In the genomic region with DNA sequence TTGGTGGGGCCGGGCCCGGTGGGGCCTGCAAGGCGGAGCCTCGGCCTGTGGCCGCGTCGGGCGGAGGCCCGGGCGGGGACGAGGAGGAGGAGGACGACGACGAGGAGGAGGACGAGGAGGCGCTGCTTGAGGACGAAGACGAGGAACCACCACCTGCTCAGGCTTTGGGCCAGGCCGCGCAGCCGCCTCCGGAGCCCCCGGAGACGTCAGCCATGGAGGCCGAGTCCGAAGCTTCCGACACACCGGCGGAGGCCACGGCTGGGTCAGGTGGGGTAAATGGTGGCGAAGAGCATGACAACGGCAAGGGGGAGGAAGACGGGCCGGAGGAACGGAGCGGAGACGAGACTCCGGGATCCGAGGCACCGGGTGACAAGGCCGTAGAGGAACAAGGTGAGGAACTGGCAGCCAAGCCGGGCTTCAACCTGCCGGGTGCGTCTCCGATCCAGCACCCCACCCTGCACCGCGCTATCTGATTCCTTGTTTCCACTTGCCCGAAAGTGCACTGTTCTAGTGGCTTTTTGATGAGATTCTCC, we compare ENCODE assay signal across 8 mouse cellular contexts. TPM values are rescaled to one million over a fixed set of nuclear protein-coding genes. Genes with fewer than 3 reads are reported as not detected.
DNase-seq lines count a peak whose midpoint lies in the region; ATAC-seq and TF ChIP-seq lines count a peak whose summit lies in the region.

No protein-coding gene starts in this region.

- peak overlapping the region; percentile 78 for H3K4me2 ChIP-seq in forebrain, embryonic 16.5 days (ENCODE audit: low read length)
- peak overlapping the region; percentile 93 for H3K4me2 ChIP-seq in liver, embryonic 16.5 days (ENCODE audit: low read depth, low read length)

- peak; percentile 36 for DNase-seq in layer of hippocampus, adult 11-12 months (ENCODE audit: low spot score)
- DNase-seq in layer of hippocampus, postnatal 36 days, result no peak
- peak; percentile 36 for DNase-seq in yolk sac, embryonic 10.5 days (ENCODE audit: low spot score)
- no peak for DNase-seq in urinary bladder, postnatal 4 days (ENCODE audit: low spot score in 2 of 2)

- H3K9ac ChIP-seq in forebrain, embryonic 16.5 days (replicated peaks; ENCODE audit: low read depth, low read length), result peak overlapping the region; percentile 93
- H3K9ac ChIP-seq in liver, embryonic 16.5 days (ENCODE audit: low read depth, low read length), result peak overlapping the region; percentile 99

- TF ChIP-seq CTCF in cortical plate, adult 2 months (IDR thresholded peaks at IDR 0.05; ENCODE audit: extremely low read depth, insufficient read depth, low read length), result no peak

- H3K9me3 ChIP-seq in forebrain, embryonic 16.5 days (ENCODE audit: control insufficient read depth, low read length), result no peaks in the 10 kb centered on the region
- H3K9me3 ChIP-seq in liver, embryonic 16.5 days (replicated peaks; ENCODE audit: control insufficient read depth, low read length), result no peaks in the 10 kb centered on the region

- H3K4me1 ChIP-seq in cortical plate, adult 2 months (ENCODE audit: control insufficient read depth, insufficient read depth, low read length), result peaks cover 3% of the 10 kb centered on the region; the same call in 1 of the 2 replicates
- peaks cover 45% of the 10 kb centered on the region for H3K4me1 ChIP-seq in forebrain, embryonic 16.5 days (replicated peaks; ENCODE audit: control insufficient read depth, insufficient read depth, low read length)
- peaks cover 31% of the 10 kb centered on the region for H3K4me1 ChIP-seq in liver, embryonic 16.5 days (ENCODE audit: control insufficient read depth, low read depth, low read length)

- 0% methylated on average over 48 of the region's 48 CpGs for WGBS in forebrain, embryonic 16.5 days
- under 1% methylated on average over 45 of the region's 48 CpGs for WGBS in liver, embryonic 16.5 days (ENCODE audit: insufficient replicate concordance)

- peak overlapping the region; percentile 68 for H3K4me3 ChIP-seq in cortical plate, adult 2 months (ENCODE audit: insufficient read depth, low read length)
- H3K4me3 ChIP-seq in forebrain, embryonic 16.5 days (replicated peaks; ENCODE audit: low read length), result peak overlapping the region; percentile 99
- H3K4me3 ChIP-seq in liver, embryonic 16.5 days (ENCODE audit: low read depth, low read length), result peak overlapping the region; percentile 100

- TF ChIP-seq POLR2A in cortical plate, adult 2 months (IDR thresholded peaks at IDR 0.05; ENCODE audit: extremely low read depth, insufficient read depth, low read length), result no peak

- no peaks in the 10 kb centered on the region for H3K27me3 ChIP-seq in forebrain, embryonic 16.5 days (replicated peaks; ENCODE audit: control insufficient read depth, insufficient read depth, low read length)
- H3K27me3 ChIP-seq in liver, embryonic 16.5 days (ENCODE audit: control insufficient read depth, insufficient read depth, low read depth, low read length), result no peaks in the 10 kb centered on the region

- peak overlapping the region; percentile 89 for H3K27ac ChIP-seq in cortical plate, adult 2 months (ENCODE audit: insufficient read depth, low read length)
- H3K27ac ChIP-seq in forebrain, embryonic 16.5 days (ENCODE audit: low read length), result peak overlapping the region; percentile 100
- H3K27ac ChIP-seq in liver, embryonic 16.5 days (ENCODE audit: low read length), result peak overlapping the region; percentile 100

- H3K36me3 ChIP-seq in forebrain, embryonic 16.5 days (ENCODE audit: control insufficient read depth, insufficient read depth), result peaks cover 11% of the 10 kb centered on the region
- H3K36me3 ChIP-seq in liver, embryonic 16.5 days (ENCODE audit: control insufficient read depth, insufficient read depth), result peaks cover 37% of the 10 kb centered on the region

- peak; percentile 7 for ATAC-seq in forebrain, embryonic 16.5 days
- ATAC-seq in liver, embryonic 16.5 days (ENCODE audit: low read depth), result peak; percentile 54
- no peak for ATAC-seq in monocyte, adult 5-6 weeks (replicated peaks; ENCODE audit: insufficient number of reproducible peaks, low FRiP score, low TSS enrichment, poor library complexity, severe bottlenecking)

RNA-seq across cellular contexts. Expression of gene Hnrnpul2, which starts 0.7 kb away (rescaled TPM):
- total RNA-seq in layer of hippocampus, postnatal 36 days (2021), result 100 to 1,000 TPM; 123 to 126 TPM
- 78.5 and 85.1 TPM in 2 replicates for polyA plus RNA-seq in cortical plate, adult 2 months (2012; rRNA removed)
- polyA plus RNA-seq in forebrain, embryonic 16.5 days (2015; fragmentation: Nextera tagmentation; extraction: Ambion mirVana), result 5.1 and 5.5 TPM in 2 replicates
- polyA plus RNA-seq in liver, embryonic 16.5 days (2015; fragmentation: Nextera tagmentation; extraction: Ambion mirVana), result 1.8 and 2.1 TPM in 2 replicates
- 84.4 to 149 TPM (median 101 TPM) in 3 replicates for total RNA-seq in monocyte, adult 5-6 weeks (2017)

RNA-seq across cellular contexts. Expression of gene Ttc9c, which starts 1.4 kb away (rescaled TPM):
- total RNA-seq in layer of hippocampus, postnatal 36 days (2021), result 10 to 100 TPM; 36.5 to 37.3 TPM
- polyA plus RNA-seq in cortical plate, adult 2 months (2012; rRNA removed), result 29.0 and 29.5 TPM in 2 replicates
- polyA plus RNA-seq in forebrain, embryonic 16.5 days (2015; fragmentation: Nextera tagmentation; extraction: Ambion mirVana), result 71.1 and 72.1 TPM in 2 replicates
- polyA plus RNA-seq in liver, embryonic 16.5 days (2015; fragmentation: Nextera tagmentation; extraction: Ambion mirVana), result 21.6 and 22.9 TPM in 2 replicates
- total RNA-seq in monocyte, adult 5-6 weeks (2017), result 40.1 to 52.8 TPM (median 48.3 TPM) in 3 replicates

RNA-seq across cellular contexts. Expression of gene AC129217.1, which starts 9.1 kb away (rescaled TPM):
- not detected for total RNA-seq in layer of hippocampus, postnatal 36 days (2021)
- polyA plus RNA-seq in cortical plate, adult 2 months (2012; rRNA removed), result not detected in 2 replicates
- not detected in 2 replicates for polyA plus RNA-seq in forebrain, embryonic 16.5 days (2015; fragmentation: Nextera tagmentation; extraction: Ambion mirVana)
- not detected in 2 replicates for polyA plus RNA-seq in liver, embryonic 16.5 days (2015; fragmentation: Nextera tagmentation; extraction: Ambion mirVana)
- 40.4 to 54.5 TPM (median 44.1 TPM) in 3 replicates for total RNA-seq in monocyte, adult 5-6 weeks (2017)

RNA-seq across cellular contexts. Expression of gene Bscl2, which starts 16.8 kb away (rescaled TPM):
- 100 to 1,000 TPM in 1 of 2 experiments, 10 to 100 TPM in 1; 99.0 to 112 TPM for total RNA-seq in layer of hippocampus, postnatal 36 days (2021)
- 135 and 137 TPM in 2 replicates for polyA plus RNA-seq in cortical plate, adult 2 months (2012; rRNA removed)
- 88.3 and 98.7 TPM in 2 replicates for polyA plus RNA-seq in forebrain, embryonic 16.5 days (2015; fragmentation: Nextera tagmentation; extraction: Ambion mirVana)
- 27.1 and 29.3 TPM in 2 replicates for polyA plus RNA-seq in liver, embryonic 16.5 days (2015; fragmentation: Nextera tagmentation; extraction: Ambion mirVana)
- 25.1 to 34.8 TPM (median 30.9 TPM) in 3 replicates for total RNA-seq in monocyte, adult 5-6 weeks (2017)

RNA-seq across cellular contexts. Expression of gene Zbtb3, which starts 18.1 kb away (rescaled TPM):
- total RNA-seq in layer of hippocampus, postnatal 36 days (2021), result 1 to 10 TPM; 6.8 to 7.1 TPM
- polyA plus RNA-seq in cortical plate, adult 2 months (2012; rRNA removed), result 4.0 TPM in 2 replicates
- polyA plus RNA-seq in forebrain, embryonic 16.5 days (2015; fragmentation: Nextera tagmentation; extraction: Ambion mirVana), result 8.9 and 9.6 TPM in 2 replicates
- 1.0 and 1.5 TPM in 2 replicates for polyA plus RNA-seq in liver, embryonic 16.5 days (2015; fragmentation: Nextera tagmentation; extraction: Ambion mirVana)
- total RNA-seq in monocyte, adult 5-6 weeks (2017), result 0.85 to 1.2 TPM (median 1.1 TPM) in 3 replicates

Comparison
In these comparisons a context has a peak if more than half of its experiments do, and no peak if none do; other contexts are left out.
1. DNase-seq: peak in layer of hippocampus, adult 11-12 months (single experiment) and yolk sac, embryonic 10.5 days (single experiment); none in layer of hippocampus, postnatal 36 days (0 of 2) and urinary bladder, postnatal 4 days (0 of 2).
2. RNA of gene Hnrnpul2, which starts 0.7 kb away (polyA plus RNA-seq): 78.5 to 85.1 TPM in cortical plate, adult 2 months; 5.1 to 5.5 TPM in forebrain, embryonic 16.5 days and 1.8 to 2.1 TPM in liver, embryonic 16.5 days; every median in the first group is over 10 times any median in the second.
3. Peak in every context shown above with its lines, with median percentiles within 50 percentile points of each other: H3K27ac ChIP-seq and H3K4me3 ChIP-seq.